Mouse (Mus musculus): ENCODE measurements around the gene Bzw2.

DNA sequence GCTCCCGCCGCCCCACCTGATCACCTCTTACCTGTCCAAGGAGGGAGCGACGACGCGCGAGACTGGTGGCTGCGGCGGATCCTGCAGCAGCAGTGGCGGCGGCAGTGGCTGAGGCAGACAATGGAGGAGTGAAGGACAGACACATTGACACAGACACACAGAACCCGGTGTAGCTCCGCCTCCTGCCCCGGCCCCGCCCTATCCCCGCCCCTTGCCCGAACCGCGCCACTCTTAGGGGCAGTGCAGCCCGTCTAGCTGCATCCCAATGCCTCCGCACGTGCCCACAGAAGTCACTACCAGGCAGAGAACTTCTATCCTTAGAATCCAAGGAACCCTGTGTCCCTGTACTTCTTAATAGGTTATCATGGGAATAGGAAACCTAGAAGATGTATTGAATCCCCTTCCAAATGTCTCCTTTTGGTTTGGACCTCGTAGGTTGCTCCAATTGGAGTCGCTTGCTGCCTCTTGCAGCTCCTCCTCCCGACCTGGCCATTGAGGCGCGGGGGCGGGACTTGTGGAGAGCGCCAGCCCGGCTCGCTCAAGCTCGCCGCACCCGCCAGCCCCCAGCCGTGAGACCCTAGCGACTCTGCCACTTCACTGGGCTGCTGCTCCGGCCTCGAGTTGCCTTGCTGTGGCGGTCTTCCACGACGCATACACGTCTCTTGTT lies 1.1 kb downstream of the Bzw2 start, which contains the start of gene Ankmy2:
- no peak for TF ChIP-seq CTCF (IDR thresholded peaks at IDR 0.05)
- peak; percentile 39 for TF ChIP-seq EP300 (IDR thresholded peaks at IDR 0.05)
